Mouse (Mus musculus): ENCODE data around the gene Prrg1. TPM values are rescaled to one million over a fixed set of nuclear protein-coding genes. Genes with fewer than 3 reads are reported as not detected.

Prrg1 gene
- 7.2 TPM for polyA plus RNA-seq (2017; shearing (Covaris generic))

DNA sequence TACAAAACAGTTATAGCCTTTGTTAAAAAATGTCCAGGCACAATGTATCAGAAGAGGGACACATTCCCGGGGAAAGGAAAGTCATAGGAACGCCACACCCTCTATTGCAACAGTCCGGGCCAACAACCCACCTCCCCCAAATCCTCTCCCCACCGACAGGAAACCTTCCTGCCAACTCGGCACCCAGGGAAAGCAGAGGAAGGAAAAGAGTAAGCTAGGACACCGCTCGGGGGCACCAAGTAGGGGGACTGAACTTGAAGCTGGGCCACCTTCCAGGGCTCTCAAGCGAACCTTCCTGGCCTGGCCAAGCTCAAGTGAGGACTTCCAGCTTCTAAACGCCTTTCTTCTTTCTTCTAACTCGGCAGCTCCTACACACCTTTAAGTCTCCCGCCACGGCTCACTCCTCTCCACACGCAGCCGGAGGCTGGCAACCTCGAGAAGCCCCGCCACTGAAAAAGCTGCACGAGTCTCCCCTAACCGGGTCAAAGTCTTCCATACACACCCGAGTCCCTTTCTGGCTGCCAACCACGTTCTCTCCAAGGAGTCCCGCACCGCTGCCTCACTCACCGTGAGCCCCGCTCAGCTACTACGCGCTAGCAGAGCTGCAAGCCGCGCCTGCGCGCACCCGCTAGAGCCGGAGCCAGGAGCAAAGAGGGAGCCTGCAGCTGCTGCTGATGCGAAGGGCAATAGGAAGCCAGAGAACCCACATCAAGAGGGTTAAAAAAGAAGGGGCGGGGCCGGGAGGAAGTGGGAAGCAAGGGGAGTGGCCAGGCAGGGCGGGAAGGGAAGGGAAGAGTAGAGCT is at the start of gene Prrg1:
TSS of gene Prrg1 (minus strand) at position 695 of the 803 bp plus-strand sequence.

Other genes with a start within 250 kb of the Prrg1 start
- not detected for gene 4930480E11Rik, start 214.3 kb downstream of the Prrg1 start, polyA plus RNA-seq (2017; shearing (Covaris generic))
- gene Fam47c, start 153.9 kb upstream of the Prrg1 start, polyA plus RNA-seq (2017; shearing (Covaris generic)) = not detected